Mouse (Mus musculus) liver, embryonic 14 days (tissue): ENCODE data around the gene Gm49336. TPM values are rescaled to one million over a fixed set of nuclear protein-coding genes. Genes with fewer than 3 reads are reported as not detected.

ENCODE experiments used
- polyA plus RNA-seq: library from polyadenylated mRNA; depleted of rRNA; stranded (reverse); fragments of >200 nt; gene quantifications from 2 replicates; pipeline ENCODE4 v1.2.3, GENCODE M21; 2012; rRNA removed

The Gm49336 gene
- 19.9 and 24.8 TPM in 2 replicates for polyA plus RNA-seq

GRCm38 (mm10) chr14:60251281-60252003, at the start of gene Gm49336, which contains the start of gene Nupl1:
Gene Gm49336, minus strand, starts transcription at chr14:60251507.
Gene Nupl1, minus strand, starts transcription at chr14:60251431.

GRCm38 (mm10) chr14:60264990-60265876, 13.9 kb upstream of the Gm49336 start, which contains the start of gene Mtmr6:
Gene Mtmr6, plus strand, starts transcription at chr14:60265228.

GRCm38 (mm10) chr14:60196884-60197283, 54.4 kb downstream of the Gm49336 start, which contains the start of gene Atp8a2:
Gene Atp8a2, minus strand, starts transcription at chr14:60197179.

Other genes starting within 250 kb of the Gm49336 start
- gene Atp8a2, start 54.3 kb downstream of the Gm49336 start, polyA plus RNA-seq = 0.52 and 0.75 TPM in 2 replicates
- 0.01 TPM in 2 replicates for gene Nupl1, start 76 bp downstream of the Gm49336 start, polyA plus RNA-seq
- 8.0 and 9.5 TPM in 2 replicates for gene Mtmr6, start 13.7 kb upstream of the Gm49336 start, polyA plus RNA-seq
- gene Amer2, start 121.8 kb upstream of the Gm49336 start, polyA plus RNA-seq = 0.14 and 0.17 TPM in 2 replicates